Mouse (Mus musculus): ENCODE data around the gene Gm20388. TPM values are rescaled to one million over a fixed set of nuclear protein-coding genes. Genes with fewer than 3 reads are reported as not detected.

Gene Gm20388
- polyA plus RNA-seq, 1 experiment from 2014 or later = 4.4 TPM

GRCm38 (mm10) chr8:121856071-121856746 is 1945.6 kb downstream of the Gm20388 start:
- H3K27ac ChIP-seq = no peak overlapping the region
- H3K4me3 ChIP-seq (replicated peaks) = no peak overlapping the region
- peaks cover 10% of the 10 kb centered on the region for H3K4me1 ChIP-seq (replicated peaks)
- no peak for ATAC-seq
- H3K4me2 ChIP-seq (replicated peaks) = no peak overlapping the region
- no peaks in the 10 kb centered on the region for H3K9me3 ChIP-seq
- 82% methylated on average over 14 of the region's 14 CpGs for WGBS
- peaks cover 5% of the 10 kb centered on the region; the same call in 1 of the 2 replicates for H3K27me3 ChIP-seq
- no peaks in the 10 kb centered on the region for H3K36me3 ChIP-seq
- no peak overlapping the region for H3K9ac ChIP-seq (replicated peaks)

- H3K4me1 ChIP-seq (replicated peaks) = 0 out of 2 replicates have a peak, but pooled peaks cover 2% of the 10 kb centered on the region
- H3K4me2 ChIP-seq (replicated peaks) = no peak overlapping the region
- H3K36me3 ChIP-seq = no peaks in the 10 kb centered on the region
- H3K4me3 ChIP-seq (replicated peaks) = no peak overlapping the region
- ATAC-seq = no peak
- no peaks in the 10 kb centered on the region for H3K9me3 ChIP-seq
- H3K9ac ChIP-seq (replicated peaks) = no peak overlapping the region
- H3K27me3 ChIP-seq = 0 out of 2 replicates have a peak, but pooled peaks cover 1% of the 10 kb centered on the region
- WGBS = 47% methylated on average over 9 of the region's 9 CpGs
- H3K27ac ChIP-seq = no peak overlapping the region
Measured at GRCm38 (mm10) chr8:121857331-121857730, 1946.7 kb downstream of the Gm20388 start.

- no peak overlapping the region for H3K9ac ChIP-seq (replicated peaks)
- H3K4me3 ChIP-seq (replicated peaks) = no peak overlapping the region
- H3K4me2 ChIP-seq (replicated peaks) = no peak overlapping the region
- H3K27ac ChIP-seq = no peak overlapping the region
- no peak for ATAC-seq
- H3K36me3 ChIP-seq = no peaks in the 10 kb centered on the region
- WGBS = 71% methylated on average over 2 of the region's 2 CpGs
- 0 out of 2 replicates have a peak, but pooled peaks cover 2% of the 10 kb centered on the region for H3K4me1 ChIP-seq (replicated peaks)
- no peaks in the 10 kb centered on the region for H3K27me3 ChIP-seq
- no peaks in the 10 kb centered on the region for H3K9me3 ChIP-seq
Measured at GRCm38 (mm10) chr8:121857747-121858146, 1947.1 kb downstream of the Gm20388 start.

GRCm38 (mm10) chr8:121861276-121861675 is 1950.6 kb downstream of the Gm20388 start:
- Histone ChIP-seq H3K4me2 (replicated peaks) (no peak overlapping the region), H3K9ac (replicated peaks) (no peak overlapping the region), H3K36me3 (no peaks in the 10 kb centered on the region), H3K9me3 (no peaks in the 10 kb centered on the region), H3K4me3 (replicated peaks) (no peak overlapping the region), H3K27ac (no peak overlapping the region), H3K4me1 (replicated peaks) (0 out of 2 replicates have a peak, but pooled peaks cover 2% of the 10 kb centered on the region), H3K27me3 (no peaks in the 10 kb centered on the region)
- 67% methylated on average over 6 of the region's 6 CpGs for WGBS
- no peak for ATAC-seq

- ATAC-seq = no peak
- H3K27ac ChIP-seq = no peak overlapping the region
Measured at GRCm38 (mm10) chr8:121861806-121862548, 1951.3 kb downstream of the Gm20388 start.

GRCm38 (mm10) chr8:121865356-121865755 is 1954.7 kb downstream of the Gm20388 start:
- Histone ChIP-seq H3K9me3 (no peaks in the 10 kb centered on the region), H3K4me1 (replicated peaks) (no peaks in the 10 kb centered on the region), H3K9ac (replicated peaks) (no peak overlapping the region), H3K27ac (no peak overlapping the region), H3K4me2 (replicated peaks) (no peak overlapping the region), H3K27me3 (no peaks in the 10 kb centered on the region), H3K36me3 (no peaks in the 10 kb centered on the region), H3K4me3 (replicated peaks) (no peak overlapping the region)
- WGBS = 90% methylated on average over 8 of the region's 8 CpGs
- ATAC-seq = no peak

More at GRCm38 (mm10) chr8:121861806-121862548, 1951.3 kb downstream of the Gm20388 start:
- Histone ChIP-seq H3K9ac (replicated peaks) (no peak overlapping the region), H3K4me3 (replicated peaks) (no peak overlapping the region), H3K9me3 (no peaks in the 10 kb centered on the region), H3K36me3 (no peaks in the 10 kb centered on the region), H3K4me1 (replicated peaks) (no peaks in the 10 kb centered on the region), H3K4me2 (replicated peaks) (no peak overlapping the region), H3K27me3 (no peaks in the 10 kb centered on the region)
- 78% methylated on average over 10 of the region's 12 CpGs for WGBS

- H3K9ac ChIP-seq (replicated peaks) = no peak overlapping the region
- ATAC-seq = no peak
- 95% methylated on average over 5 of the region's 5 CpGs for WGBS
- peaks cover 9% of the 10 kb centered on the region for H3K4me1 ChIP-seq (replicated peaks)
- no peak overlapping the region for H3K27ac ChIP-seq
- no peak overlapping the region for H3K4me2 ChIP-seq (replicated peaks)
- no peaks in the 10 kb centered on the region for H3K9me3 ChIP-seq
- H3K36me3 ChIP-seq = no peaks in the 10 kb centered on the region
- H3K27me3 ChIP-seq = no peaks in the 10 kb centered on the region
- no peak overlapping the region for H3K4me3 ChIP-seq (replicated peaks)
Measured at GRCm38 (mm10) chr8:121868196-121868595, 1957.6 kb downstream of the Gm20388 start.

GRCm38 (mm10) chr8:121868896-121869295 is 1958.3 kb downstream of the Gm20388 start:
- no peak overlapping the region for H3K9ac ChIP-seq (replicated peaks)
- no peak for ATAC-seq

GRCm38 (mm10) chr8:121870190-121870589 is 1959.5 kb downstream of the Gm20388 start:
- Histone ChIP-seq H3K9ac (replicated peaks) (no peak overlapping the region), H3K4me3 (replicated peaks) (no peak overlapping the region), H3K27ac (no peak overlapping the region), H3K9me3 (no peaks in the 10 kb centered on the region), H3K36me3 (no peaks in the 10 kb centered on the region), H3K4me1 (replicated peaks) (peaks cover 9% of the 10 kb centered on the region), H3K4me2 (replicated peaks) (no peak overlapping the region), H3K27me3 (no peaks in the 10 kb centered on the region)
- no peak for ATAC-seq
- 86% methylated on average over 2 of the region's 2 CpGs for WGBS

More at GRCm38 (mm10) chr8:121868896-121869295, 1958.3 kb downstream of the Gm20388 start:
- no peaks in the 10 kb centered on the region for H3K36me3 ChIP-seq
- 77% methylated on average over 7 of the region's 7 CpGs for WGBS
- no peak overlapping the region for H3K4me3 ChIP-seq (replicated peaks)
- no peaks in the 10 kb centered on the region for H3K9me3 ChIP-seq
- peaks cover 9% of the 10 kb centered on the region for H3K4me1 ChIP-seq (replicated peaks)
- no peaks in the 10 kb centered on the region for H3K27me3 ChIP-seq
- H3K27ac ChIP-seq = no peak overlapping the region
- no peak overlapping the region for H3K4me2 ChIP-seq (replicated peaks)

- no peak overlapping the region for H3K9ac ChIP-seq (replicated peaks)
- H3K4me2 ChIP-seq (replicated peaks) = no peak overlapping the region
- H3K36me3 ChIP-seq = no peaks in the 10 kb centered on the region
- H3K4me1 ChIP-seq (replicated peaks) = peaks cover 9% of the 10 kb centered on the region
- H3K27me3 ChIP-seq = no peaks in the 10 kb centered on the region
- H3K9me3 ChIP-seq = no peaks in the 10 kb centered on the region
- WGBS = 28% methylated on average over 10 of the region's 10 CpGs
- ATAC-seq = no peak
- no peak overlapping the region for H3K4me3 ChIP-seq (replicated peaks)
- no peak overlapping the region for H3K27ac ChIP-seq
Measured at GRCm38 (mm10) chr8:121871833-121872440, 1961.3 kb downstream of the Gm20388 start.

- peaks cover 9% of the 10 kb centered on the region for H3K4me1 ChIP-seq (replicated peaks)
- no peak overlapping the region for H3K4me3 ChIP-seq (replicated peaks)
- H3K27ac ChIP-seq = no peak overlapping the region
- H3K27me3 ChIP-seq = no peaks in the 10 kb centered on the region
- WGBS = 70% methylated on average over 9 of the region's 9 CpGs
- H3K9me3 ChIP-seq = no peaks in the 10 kb centered on the region
- H3K9ac ChIP-seq (replicated peaks) = no peak overlapping the region
- H3K36me3 ChIP-seq = no peaks in the 10 kb centered on the region
- H3K4me2 ChIP-seq (replicated peaks) = no peak overlapping the region
- ATAC-seq = no peak
Measured at GRCm38 (mm10) chr8:121874031-121874430, 1963.4 kb downstream of the Gm20388 start.

GRCm38 (mm10) chr8:121875045-121875444 is 1964.4 kb downstream of the Gm20388 start:
- H3K27me3 ChIP-seq = no peaks in the 10 kb centered on the region
- H3K4me1 ChIP-seq (replicated peaks) = peaks cover 9% of the 10 kb centered on the region
- H3K4me3 ChIP-seq (replicated peaks) = no peak overlapping the region
- 90% methylated on average over 3 of the region's 3 CpGs for WGBS
- H3K27ac ChIP-seq = no peak overlapping the region
- no peak for ATAC-seq
- no peak overlapping the region for H3K4me2 ChIP-seq (replicated peaks)
- no peaks in the 10 kb centered on the region for H3K9me3 ChIP-seq
- H3K9ac ChIP-seq (replicated peaks) = no peak overlapping the region
- no peaks in the 10 kb centered on the region for H3K36me3 ChIP-seq

All from midbrain, embryonic 13.5 days (tissue).